Mouse (Mus musculus) MEL (cell line): ENCODE measurements around the gene Tufm. TPM values are rescaled to one million over a fixed set of nuclear protein-coding genes. Genes with fewer than 3 reads are reported as not detected.

ENCODE experiments used
- DNase-seq: peaks from one replicate; pipeline ENCODE4 v3.0.0; 2011; ENCODE audit warnings: low read depth, low spot score
- H3K27ac ChIP-seq: 2 replicates; pipeline ENCODE4 v1.5.1; 2012; ENCODE audit warnings: low read depth, mild to moderate bottlenecking, control low read depth, low read length, moderate library complexity; ENCODE audit not compliant: control insufficient read depth
- H3K27me3 ChIP-seq, 2 experiments: fragments of 150-350 bp in 1 of 2; sonication (generic) in 1 of 2; 2 replicates each; pipeline ENCODE4 v1.6.1; 2012; ENCODE audit warnings: low read length in 2 of 2, mild to moderate bottlenecking in 2 of 2, improper control_type of control experiment in 1 of 2, moderate library complexity in 1 of 2; ENCODE audit not compliant: insufficient read depth in 2 of 2, control insufficient read depth in 1 of 2
- H3K36me3 ChIP-seq, 2 experiments: 2 replicates each; pipeline ENCODE4 v1.6.1; 2012 to 2014; ENCODE audit warnings: low read length in 2 of 2, improper control_type of control experiment in 1 of 2, inconsistent platforms in 1 of 2, mild to moderate bottlenecking in 1 of 2; ENCODE audit not compliant: insufficient read depth in 2 of 2, control insufficient read depth in 1 of 2
- H3K4me1 ChIP-seq, 2 experiments: fragments of 150-350 bp in 1 of 2; sonication (generic) in 1 of 2; 2 replicates each; pipeline ENCODE4 v1.6.1; 2012; ENCODE audit warnings: low read length in 2 of 2, improper control_type of control experiment in 1 of 2, mild to moderate bottlenecking in 1 of 2; ENCODE audit not compliant: insufficient read depth in 2 of 2, control insufficient read depth in 1 of 2
- H3K4me3 ChIP-seq, 2 experiments: fragments of 150-350 bp in 1 of 2; sonication (generic) in 1 of 2; 2 replicates each; pipeline ENCODE4 v1.5.1; 2012; ENCODE audit warnings: low read depth in 2 of 2, low read length in 2 of 2, mild to moderate bottlenecking in 2 of 2, moderate library complexity in 2 of 2, control low read depth in 1 of 2, improper control_type of control experiment in 1 of 2; ENCODE audit not compliant: control insufficient read depth in 1 of 2, insufficient read depth in 1 of 2
- H3K79me2 ChIP-seq: 2 replicates; pipeline ENCODE4 v1.6.1; 2012; ENCODE audit warnings: mild to moderate bottlenecking, low read length, moderate library complexity; ENCODE audit not compliant: control insufficient read depth, poor library complexity, insufficient read depth
- H3K9ac ChIP-seq: 2 replicates; pipeline ENCODE4 v1.6.1; 2012; ENCODE audit warnings: low read depth, mild to moderate bottlenecking, control low read depth, low read length, moderate library complexity; ENCODE audit not compliant: control insufficient read depth, poor library complexity, severe bottlenecking
- H3K9me3 ChIP-seq: fragments of 150-350 bp; sonication (generic); replicated peaks from 2 replicates; pipeline ENCODE4 v1.6.1; 2012; ENCODE audit warnings: mild to moderate bottlenecking, low read length, improper control_type of control experiment, moderate library complexity; ENCODE audit not compliant: insufficient read depth
- BHLHE40 ChIP-seq: IDR thresholded peaks from 2 replicates; pipeline ENCODE4 v1.6.1; 2012; ENCODE audit warnings: low read depth, mild to moderate bottlenecking, inconsistent platforms, low read length, improper control_type of control experiment, borderline replicate concordance
- CHD1 ChIP-seq: IDR thresholded peaks from 2 replicates; pipeline ENCODE4 v1.6.1; 2012; ENCODE audit warnings: low read depth, mild to moderate bottlenecking, inconsistent platforms, low read length, improper control_type of control experiment
- CHD2 ChIP-seq: IDR thresholded peaks from 2 replicates; pipeline ENCODE4 v1.6.1; 2011; ENCODE audit warnings: low read length, improper control_type of control experiment
- CTCF ChIP-seq, 3 experiments: IDR thresholded peaks in 2 of 3; conservative IDR thresholded peaks in 1 of 3; 2 replicates each; pipeline ENCODE4 v1.5.1; 2011 to 2012; ENCODE audit warnings: low read length in 3 of 3, low read depth in 2 of 3, mild to moderate bottlenecking in 2 of 3, improper control_type of control experiment in 1 of 3, inconsistent platforms in 1 of 3, mixed read lengths in 1 of 3, moderate library complexity in 1 of 3; ENCODE audit not compliant: control insufficient read depth in 1 of 3, insufficient read depth in 1 of 3, poor library complexity in 1 of 3, severe bottlenecking in 1 of 3
- EP300 ChIP-seq, 2 experiments: IDR thresholded peaks; 2 replicates each; pipeline ENCODE4 v1.6.1; 2011; ENCODE audit warnings: improper control_type of control experiment in 2 of 2, low read length in 2 of 2, low read depth in 1 of 2, mild to moderate bottlenecking in 1 of 2
- ETS1 ChIP-seq: IDR thresholded peaks from 2 replicates; pipeline ENCODE4 v1.6.1; 2012; ENCODE audit warnings: low read depth, mild to moderate bottlenecking, inconsistent platforms, low read length, improper control_type of control experiment, moderate library complexity
- GABPA ChIP-seq: IDR thresholded peaks from 2 replicates; pipeline ENCODE4 v1.6.1; 2012; ENCODE audit warnings: low read depth, mild to moderate bottlenecking, inconsistent platforms, low read length, improper control_type of control experiment, moderate library complexity
- HCFC1 ChIP-seq: IDR thresholded peaks from 2 replicates; pipeline ENCODE4 v1.6.1; 2012; ENCODE audit warnings: low read depth, mild to moderate bottlenecking, inconsistent platforms, low read length, improper control_type of control experiment, moderate library complexity
- JUND ChIP-seq: IDR thresholded peaks from 2 replicates; pipeline ENCODE4 v1.6.1; 2011; ENCODE audit warnings: low read depth, mild to moderate bottlenecking, improper control_type of control experiment, low read length
- KAT2A ChIP-seq: conservative IDR thresholded peaks from 2 replicates; pipeline ENCODE4 v1.6.1; 2012; ENCODE audit warnings: low read depth, low read length, improper control_type of control experiment, inconsistent platforms
- MAFK ChIP-seq: IDR thresholded peaks from 2 replicates; pipeline ENCODE4 v1.6.1; 2011; ENCODE audit warnings: low read depth, mild to moderate bottlenecking, low read length, improper control_type of control experiment, borderline replicate concordance
- MAX ChIP-seq: IDR thresholded peaks from 2 replicates; pipeline ENCODE4 v1.6.1; 2011; ENCODE audit warnings: low read length, improper control_type of control experiment
- MAZ ChIP-seq: IDR thresholded peaks from 2 replicates; pipeline ENCODE4 v1.6.1; 2012; ENCODE audit warnings: low read depth, mild to moderate bottlenecking, inconsistent platforms, low read length, improper control_type of control experiment
- MXI1 ChIP-seq: IDR thresholded peaks from 2 replicates; pipeline ENCODE4 v1.6.1; 2011; ENCODE audit warnings: mild to moderate bottlenecking, low read depth, low read length, improper control_type of control experiment
- MYB ChIP-seq: IDR thresholded peaks from 2 replicates; pipeline ENCODE4 v1.6.1; 2011; ENCODE audit warnings: mild to moderate bottlenecking, low read depth, low read length, improper control_type of control experiment
- MYC ChIP-seq: IDR thresholded peaks from 2 replicates; pipeline ENCODE4 v1.6.1; 2011; ENCODE audit warnings: low read depth, mild to moderate bottlenecking, low read length, improper control_type of control experiment, moderate library complexity
- NELFE ChIP-seq: IDR thresholded peaks from 2 replicates; pipeline ENCODE4 v1.6.1; 2011; ENCODE audit warnings: low read depth, low read length, improper control_type of control experiment
- NRF1 ChIP-seq: IDR thresholded peaks from 2 replicates; pipeline ENCODE4 v1.6.1; 2014; ENCODE audit warnings: low read depth, mild to moderate bottlenecking, inconsistent platforms, low read length, improper control_type of control experiment, moderate library complexity; ENCODE audit not compliant: poor library complexity, insufficient read depth, severe bottlenecking
- POLR2AphosphoS2 ChIP-seq: IDR thresholded peaks from 2 replicates; pipeline ENCODE4 v1.6.1; 2011; ENCODE audit warnings: low read length, improper control_type of control experiment
- POLR2AphosphoS5 ChIP-seq: IDR thresholded peaks from 2 replicates; pipeline ENCODE4 v1.6.1; 2012; ENCODE audit warnings: low read depth, borderline replicate concordance, mild to moderate bottlenecking, inconsistent platforms, low read length, moderate library complexity, mixed read lengths
- RAD21 ChIP-seq: IDR thresholded peaks from 2 replicates; pipeline ENCODE4 v1.6.1; 2011; ENCODE audit warnings: mild to moderate bottlenecking, low read depth, low read length, improper control_type of control experiment
- RCOR1 ChIP-seq: IDR thresholded peaks from 2 replicates; pipeline ENCODE4 v1.6.1; 2012; ENCODE audit warnings: low read depth, mild to moderate bottlenecking, inconsistent platforms, low read length, improper control_type of control experiment
- TAL1 ChIP-seq: IDR thresholded peaks from 2 replicates; pipeline ENCODE4 v1.6.1; 2012; ENCODE audit warnings: mild to moderate bottlenecking, inconsistent platforms, low read length, moderate library complexity, mixed read lengths
- TBP ChIP-seq: IDR thresholded peaks from 2 replicates; pipeline ENCODE4 v1.8.0; 2011; ENCODE audit warnings: low read depth, low read length, improper control_type of control experiment
- TCF12 ChIP-seq: IDR thresholded peaks from 2 replicates; pipeline ENCODE4 v1.6.1; 2014; ENCODE audit warnings: low read depth, mild to moderate bottlenecking, inconsistent platforms, low read length, improper control_type of control experiment, moderate library complexity
- UBTF ChIP-seq: IDR thresholded peaks from 2 replicates; pipeline ENCODE4 v1.6.1; 2012; ENCODE audit warnings: low read depth, mild to moderate bottlenecking, inconsistent platforms, low read length, improper control_type of control experiment, moderate library complexity, borderline replicate concordance; ENCODE audit not compliant: insufficient read depth
- USF1 ChIP-seq: IDR thresholded peaks from 2 replicates; pipeline ENCODE4 v1.6.1; 2014; ENCODE audit warnings: low read depth, mild to moderate bottlenecking, inconsistent platforms, low read length, improper control_type of control experiment, moderate library complexity
- USF2 ChIP-seq, 2 experiments: IDR thresholded peaks; 2 replicates each; pipeline ENCODE4 v1.6.1; 2011 to 2012; ENCODE audit warnings: improper control_type of control experiment in 2 of 2, low read length in 2 of 2, borderline replicate concordance in 1 of 2, inconsistent platforms in 1 of 2, low read depth in 1 of 2, mild to moderate bottlenecking in 1 of 2; ENCODE audit not compliant: insufficient read depth in 1 of 2
- ZKSCAN1 ChIP-seq: IDR thresholded peaks from 2 replicates; pipeline ENCODE4 v1.6.1; 2012; ENCODE audit warnings: low read depth, mild to moderate bottlenecking, inconsistent platforms, low read length, improper control_type of control experiment, moderate library complexity
- ZMIZ1 ChIP-seq: IDR thresholded peaks from 2 replicates; pipeline ENCODE4 v1.6.1; 2012; ENCODE audit warnings: low read depth, mild to moderate bottlenecking, inconsistent platforms, low read length, improper control_type of control experiment, moderate library complexity
- polyA plus RNA-seq, 2 experiments: library from polyadenylated mRNA; stranded (reverse) in 1 of 2; unstranded in 1 of 2; fragments of >175 nt in 1 of 2; fragments of >200 nt in 1 of 2; gene quantifications; 2 replicates each; pipeline versions ENCODE4 v1.2.1 to v1.2.4; 2012; ENCODE audit warnings: low replicate concordance in 2 of 2, low read depth in 1 of 2; ENCODE audit not compliant: insufficient read length in 2 of 2, insufficient read depth in 1 of 2, missing spikeins in 1 of 2
- total RNA-seq: library from RNA; depleted of rRNA; stranded (reverse); fragments of 300-350 nt; gene quantifications from 2 replicates; pipeline ENCODE4 v1.2.3, GENCODE M21; 2012

The Tufm gene
- total and polyA plus RNA-seq, 3 experiments: 224 to 397 TPM; not detected in 1

DNA sequence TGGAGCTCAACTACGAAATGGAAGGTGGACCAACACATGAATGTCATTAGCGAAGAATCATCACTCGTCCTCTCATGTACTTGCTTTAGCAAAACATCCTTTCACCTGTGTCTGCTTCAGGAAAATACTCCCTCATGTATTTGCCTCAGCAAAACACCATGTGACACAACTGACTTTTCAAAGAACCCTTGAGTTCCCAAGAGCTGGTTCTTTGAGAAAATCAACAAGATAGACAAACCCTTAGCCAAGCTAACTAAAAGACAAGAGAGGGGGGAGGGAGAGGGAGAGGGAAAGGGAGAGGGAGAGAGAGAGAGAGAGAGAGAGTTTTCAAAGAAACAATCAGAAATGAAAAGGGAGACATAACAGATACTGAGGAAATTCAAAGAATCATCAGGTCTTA, 36.2 kb downstream of the Tufm start:
- Histone ChIP-seq H3K4me3 (no peak overlapping the region), H3K79me2 (no peaks in the 10 kb centered on the region), H3K27me3 (peaks cover 0 to 2% of the 10 kb centered on the region in 2 experiments; a peak in 2 of 4 replicates)
- DNase-seq: no peak
- TF ChIP-seq NRF1 (no peak), EP300 (IDR thresholded peaks at IDR 0.05; ENCODE audit: low read depth in 1 of 2, low read length in 2 of 2) (no peak), POLR2AphosphoS2 (no peak), TCF12 (no peak), MAZ (no peak), GABPA (no peak)
- TF ChIP-seq, all 39 proteins: peak for 0
- H3K4me1 ChIP-seq: peaks cover 0 to 10% of the 10 kb centered on the region in 2 experiments; a peak in 2 of 4 replicates
- H3K36me3 ChIP-seq: no peaks in the 10 kb centered on the region
- H3K27ac ChIP-seq: no peak overlapping the region
- no peaks in the 10 kb centered on the region for H3K9me3 ChIP-seq
- H3K9ac ChIP-seq: no peak overlapping the region

DNA sequence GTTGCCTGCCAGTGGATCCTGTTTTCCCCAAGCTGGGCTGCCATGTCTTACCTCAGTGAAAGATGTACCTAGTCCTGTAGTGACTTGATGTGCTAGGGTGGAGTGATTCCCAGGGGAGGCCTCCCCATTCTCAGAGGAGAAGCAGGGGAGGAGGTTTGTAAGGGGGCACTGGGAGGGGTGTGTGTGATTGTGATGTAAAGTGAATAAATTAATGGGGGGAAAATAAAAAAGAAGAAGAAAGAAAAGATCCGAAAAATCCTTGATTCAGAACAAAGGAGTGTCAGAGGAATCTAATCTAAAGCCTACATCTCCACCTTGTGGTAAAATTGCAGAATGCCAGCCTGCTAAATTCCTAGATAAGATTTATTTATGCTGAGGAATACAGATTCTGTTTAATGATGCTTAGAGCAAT, 41.0 kb downstream of the Tufm start:
- H3K4me1 ChIP-seq: no peaks in the 10 kb centered on the region
- H3K4me3 ChIP-seq: no peak overlapping the region
- DNase-seq: peak; percentile 62
- H3K36me3 ChIP-seq: no peaks in the 10 kb centered on the region
- no peak overlapping the region for H3K27ac ChIP-seq
- no peak overlapping the region for H3K9ac ChIP-seq
- no peaks in the 10 kb centered on the region for H3K9me3 ChIP-seq
- no peaks in the 10 kb centered on the region; a peak in 1 of 4 replicates for H3K27me3 ChIP-seq
- H3K79me2 ChIP-seq: no peaks in the 10 kb centered on the region
- peak; percentile 98 for TF ChIP-seq RAD21
- TF ChIP-seq RCOR1: no peak
- TF ChIP-seq MAX: no peak
- no peak for TF ChIP-seq HCFC1
- no peak for TF ChIP-seq MYC
- TF ChIP-seq TAL1: no peak
- TF ChIP-seq MAZ: no peak
- no peak for TF ChIP-seq GABPA
- no peak for TF ChIP-seq BHLHE40
- TF ChIP-seq POLR2AphosphoS2: no peak
- TF ChIP-seq USF2 (IDR thresholded peaks at IDR 0.05; ENCODE audit: borderline replicate concordance in 1 of 2, insufficient read depth in 1 of 2, low read depth in 1 of 2, low read length in 2 of 2): no peak
- peak; percentile 42 to 93 (median 58) for TF ChIP-seq CTCF (IDR thresholded peaks at IDR 0.05 in 2 of 3, conservative IDR thresholded peaks at IDR 0.05 in 1 of 3; ENCODE audit: control insufficient read depth in 1 of 3, insufficient read depth in 1 of 3, low read depth in 2 of 3, low read length in 3 of 3, poor library complexity in 1 of 3, severe bottlenecking in 1 of 3)
- TF ChIP-seq KAT2A: no peak
- no peak for TF ChIP-seq USF1
- no peak for TF ChIP-seq TBP
- no peak for TF ChIP-seq NRF1
- no peak for TF ChIP-seq EP300 (IDR thresholded peaks at IDR 0.05; ENCODE audit: low read depth in 1 of 2, low read length in 2 of 2)
- TF ChIP-seq TCF12: no peak
- TF ChIP-seq MXI1: no peak
- no peak for TF ChIP-seq CHD1
- peak; percentile 59; the same call in 1 of the 2 replicates for TF ChIP-seq MAFK
- no peak for TF ChIP-seq ZMIZ1
- no peak for TF ChIP-seq UBTF
- TF ChIP-seq POLR2AphosphoS5: no peak
- TF ChIP-seq JUND: no peak
- TF ChIP-seq ZKSCAN1: no peak
- no peak for TF ChIP-seq ETS1
- TF ChIP-seq MYB: no peak
- no peak for TF ChIP-seq NELFE
- no peak for TF ChIP-seq CHD2
